In genomic region chr11:43633658-43634401, GRCm38 (mm10) we compare ENCODE assay signal across 8 mouse cellular contexts. TPM values are rescaled to one million over a fixed set of nuclear protein-coding genes. Genes with fewer than 3 reads are reported as not detected.
A peak's percentile ranks its signal among the peaks of the same experiment; 100 is the strongest.
DNase-seq lines count a peak whose midpoint lies in the region; ATAC-seq lines count a peak whose summit lies in the region.

No protein-coding gene starts in this region.

- peak; percentile 68 for ATAC-seq in hindbrain, embryonic 16.5 days

- 21% methylated on average over 19 of the region's 19 CpGs for WGBS in hindbrain, embryonic 16.5 days
- WGBS in macrophage (ENCODE audit: missing documents): 40% methylated on average over 19 of the region's 19 CpGs

- H3K27me3 ChIP-seq in hindbrain, embryonic 16.5 days (replicated peaks; ENCODE audit: control insufficient read depth, insufficient read depth, low read length): no peaks in the 10 kb centered on the region; the same call in 1 of the 2 replicates

- no peak overlapping the region for H3K4me3 ChIP-seq in hindbrain, embryonic 16.5 days (ENCODE audit: low read length)
- H3K4me3 ChIP-seq in macrophage (ENCODE audit: inconsistent target): no peak overlapping the region

- H3K79me2 ChIP-seq in macrophage (ENCODE audit: inconsistent target): no peaks in the 10 kb centered on the region

- peaks cover 11% of the 10 kb centered on the region for H3K4me1 ChIP-seq in hindbrain, embryonic 16.5 days (ENCODE audit: control insufficient read depth, insufficient read depth, low read depth, low read length)

- H3K9ac ChIP-seq in hindbrain, embryonic 16.5 days (ENCODE audit: low read depth, low read length): peak overlapping the region; percentile 38

- H3K36me3 ChIP-seq in hindbrain, embryonic 16.5 days (ENCODE audit: control insufficient read depth, insufficient read depth, low read length): no peaks in the 10 kb centered on the region
- H3K36me3 ChIP-seq in macrophage (ENCODE audit: inconsistent target): no peaks in the 10 kb centered on the region

- DNase-seq in ES-CJ7 (ENCODE audit: low read depth, low spot score): peak; percentile 96
- DNase-seq in embryo, embryonic 10.5 days (ENCODE audit: low spot score): peak; percentile 83
- peak; percentile 57 for DNase-seq in gastrocnemius, postnatal 25 days
- DNase-seq in left cerebral cortex, postnatal 14 days (ENCODE audit: low spot score in 2 of 2): peak; percentile 59 to 74
- peak; percentile 51 to 61 for DNase-seq in right cerebral cortex, adult 2 months (ENCODE audit: low spot score in 2 of 2)
- DNase-seq in spleen, postnatal 4 days (ENCODE audit: low spot score in 2 of 2): no peak

- peak overlapping the region; percentile 35 for H3K4me2 ChIP-seq in hindbrain, embryonic 16.5 days (ENCODE audit: low read length)

- peak overlapping the region; percentile 56 for H3K27ac ChIP-seq in hindbrain, embryonic 16.5 days (ENCODE audit: low read depth, low read length)
- peak overlapping the region; percentile 70 for H3K27ac ChIP-seq in macrophage

- H3K9me3 ChIP-seq in hindbrain, embryonic 16.5 days (ENCODE audit: control insufficient read depth, low read length): no peaks in the 10 kb centered on the region

- intact Hi-C loops in left cerebral cortex, postnatal 14 days (cut with DNase I): no loop called here

RNA-seq across cellular contexts. Expression of gene Fabp6, which starts 32.5 kb away (rescaled TPM):
- not detected for total RNA-seq in gastrocnemius, postnatal 25 days (2021)
- not detected in 2 replicates for polyA plus RNA-seq in hindbrain, embryonic 16.5 days (2015; fragmentation: Nextera tagmentation; extraction: Ambion mirVana)
- not detected for total RNA-seq in left cerebral cortex, postnatal 14 days (2021)
- total RNA-seq in macrophage (2018; cell fraction: chromatin; rRNA removed): not detected
- not detected for total RNA-seq in macrophage (2018; cell fraction: cytosol; rRNA removed)
- total RNA-seq in macrophage (2018; cell fraction: nucleus; rRNA removed): not detected
- not detected in 3 replicates for polyA plus RNA-seq in macrophage (2018)

RNA-seq across cellular contexts. Expression of gene 4933415A04Rik, which starts 47.0 kb away (rescaled TPM):
- total RNA-seq in gastrocnemius, postnatal 25 days (2021): not detected
- polyA plus RNA-seq in hindbrain, embryonic 16.5 days (2015; fragmentation: Nextera tagmentation; extraction: Ambion mirVana): 2.2 and 3.3 TPM in 2 replicates
- total RNA-seq in left cerebral cortex, postnatal 14 days (2021): 1 to 10 TPM; 1.1 TPM
- total RNA-seq in macrophage (2018; cell fraction: chromatin; rRNA removed): not detected
- total RNA-seq in macrophage (2018; cell fraction: cytosol; rRNA removed): not detected
- not detected for total RNA-seq in macrophage (2018; cell fraction: nucleus; rRNA removed)
- polyA plus RNA-seq in macrophage (2018): not detected in 3 replicates

RNA-seq across cellular contexts. Expression of gene Pwwp2a, which starts 48.0 kb away (rescaled TPM):
- total RNA-seq in gastrocnemius, postnatal 25 days (2021): 10 to 100 TPM; 10.9 to 11.0 TPM
- 12.5 and 20.3 TPM in 2 replicates for polyA plus RNA-seq in hindbrain, embryonic 16.5 days (2015; fragmentation: Nextera tagmentation; extraction: Ambion mirVana)
- 10 to 100 TPM; 56.7 to 58.3 TPM for total RNA-seq in left cerebral cortex, postnatal 14 days (2021)
- 100 to 1,000 TPM in 7 of 26 experiments, 10 to 100 TPM in 19; 37.5 to 125 (median 78.1) TPM for total RNA-seq in macrophage (2018; cell fraction: chromatin; rRNA removed)
- 10 to 100 TPM in 25 of 26 experiments, 1 to 10 TPM in 1; 9.4 to 16.5 (median 12.9) TPM for total RNA-seq in macrophage (2018; cell fraction: cytosol; rRNA removed)
- 100 to 1,000 TPM in 2 of 26 experiments, 10 to 100 TPM in 24; 30.5 to 128 (median 63.7) TPM for total RNA-seq in macrophage (2018; cell fraction: nucleus; rRNA removed)
- 9.5 to 12.8 TPM (median 12.5 TPM) in 3 replicates for polyA plus RNA-seq in macrophage (2018)

Comparison
In these comparisons a context has a peak if more than half of its experiments do, and no peak if none do; other contexts are left out.
1. DNase-seq: peak in ES-CJ7 (single experiment), embryo, embryonic 10.5 days (single experiment), gastrocnemius, postnatal 25 days (single experiment), left cerebral cortex, postnatal 14 days (2 of 2) and right cerebral cortex, adult 2 months (2 of 2); none in spleen, postnatal 4 days (0 of 2).
2. RNA of gene Pwwp2a, which starts 48.0 kb away (total RNA-seq): 56.7 to 58.3 TPM in left cerebral cortex, postnatal 14 days; 10.9 to 11.0 TPM in gastrocnemius, postnatal 25 days; every median in the first group is over 4 times any median in the second.